Mouse (Mus musculus) bone marrow, adult 2 months (tissue): ENCODE data around the gene Wdr3.

Source experiments
- CTCF ChIP-seq: fragments of 200-500 bp; IDR thresholded peaks from 2 replicates; pipeline ENCODE4 v1.5.1; 2011; ENCODE audit warnings: low read length, control low read depth; ENCODE audit not compliant: control insufficient read depth, insufficient read depth
- POLR2A ChIP-seq: fragments of 200-500 bp; IDR thresholded peaks from 2 replicates; pipeline ENCODE4 v1.6.1; 2011; ENCODE audit warnings: low read depth, mild to moderate bottlenecking, control low read depth, low read length, borderline replicate concordance; ENCODE audit not compliant: control insufficient read depth

GRCm38 (mm10) chr3:100180471-100180870, 18.3 kb upstream of the Wdr3 start:
- TF ChIP-seq POLR2A (no peak), CTCF (no peak)
